Mouse (Mus musculus) stomach, postnatal 0 days (tissue): ENCODE results near the gene Jdp2. TPM values are rescaled to one million over a fixed set of nuclear protein-coding genes. Genes with fewer than 3 reads are reported as not detected.

Experiments used
- ATAC-seq: fragments of 200-750 bp; cut with Nextera tagmentation; 2 replicates; pipeline ENCODE4 v1.8.0; 2017; ENCODE audit not compliant: low FRiP score, low TSS enrichment
- DNase-seq: peaks from one replicate; pipeline ENCODE4 v3.0.0-alpha.2; 2016; ENCODE audit warnings: low spot score
- H3K27ac ChIP-seq: fragments of 300-500 bp; sonication (generic); replicated peaks from 2 replicates; pipeline ENCODE4 v1.5.1; 2014; ENCODE audit warnings: mild to moderate bottlenecking, control low read depth
- H3K27me3 ChIP-seq: fragments of 300-500 bp; sonication (generic); 2 replicates; pipeline ENCODE4 v1.6.1; 2014; ENCODE audit warnings: low read length; ENCODE audit not compliant: control insufficient read depth, insufficient read depth
- H3K36me3 ChIP-seq: fragments of 300-500 bp; sonication (generic); 2 replicates; pipeline ENCODE4 v1.6.1; 2014; ENCODE audit warnings: low read length, mixed read lengths; ENCODE audit not compliant: control insufficient read depth, insufficient read depth
- H3K4me1 ChIP-seq: fragments of 300-500 bp; sonication (generic); replicated peaks from 2 replicates; pipeline ENCODE4 v1.6.1; 2014; ENCODE audit warnings: antibody characterized with exemption; ENCODE audit not compliant: control insufficient read depth, insufficient read depth
- H3K4me2 ChIP-seq: fragments of 300-500 bp; sonication (generic); replicated peaks from 2 replicates; pipeline ENCODE4 v1.6.1; 2014; ENCODE audit warnings: low read depth, mild to moderate bottlenecking, control low read depth, moderate library complexity
- H3K4me3 ChIP-seq: fragments of 300-500 bp; sonication (generic); 2 replicates; pipeline ENCODE4 v1.5.1; 2014; ENCODE audit warnings: low read depth, low read length, control low read depth
- H3K9ac ChIP-seq: fragments of 300-500 bp; sonication (generic); 2 replicates; pipeline ENCODE4 v1.6.1; 2014; ENCODE audit warnings: mild to moderate bottlenecking, low read length, control low read depth, mixed read lengths
- H3K9me3 ChIP-seq: fragments of 300-500 bp; sonication (generic); 2 replicates; pipeline ENCODE4 v1.6.1; 2016; ENCODE audit warnings: low read length; ENCODE audit not compliant: control insufficient read depth
- CTCF ChIP-seq: IDR thresholded peaks from 2 replicates; pipeline ENCODE4 v1.5.1; 2016; ENCODE audit warnings: antibody characterized with exemption, low read depth, mild to moderate bottlenecking, moderate library complexity
- EP300 ChIP-seq: optimal IDR thresholded peaks from 2 replicates; pipeline ENCODE3; 2016; ENCODE audit warnings: antibody characterized with exemption
- WGBS: fragments of 180-500 bp; shearing (Covaris S2); extraction: QIAGEN DNeasy Blood & Tissue Kit; methylation state at CpG from one replicate; pipeline ENCODE4 v1.1.7; 2014; 5-methylcytosine and 5-hydroxymethylcytosine counted together
- polyA plus RNA-seq: library from polyadenylated mRNA; unstranded; fragments of >200 nt; fragmentation: Nextera tagmentation; extraction: Ambion mirVana; gene quantifications from 2 replicates; pipeline ENCODE4 v1.2.1, GENCODE M21; 2015

Jdp2 gene
- polyA plus RNA-seq, 1 experiment from 2014 or later, result 0.65 TPM

- 58% methylated on average over 6 of the region's 6 CpGs for WGBS
These were observed 89.0 kb downstream of the Jdp2 start for GRCm38 (mm10) chr12:85687846-85688245.

More at GRCm38 (mm10) chr12:85687846-85688245, 89.0 kb downstream of the Jdp2 start:
- H3K9me3 ChIP-seq, result no peaks in the 10 kb centered on the region
- H3K4me1 ChIP-seq, result no peaks in the 10 kb centered on the region
- no peak overlapping the region for H3K4me2 ChIP-seq
- H3K27me3 ChIP-seq, result no peaks in the 10 kb centered on the region
- H3K27ac ChIP-seq, result no peak overlapping the region
- TF ChIP-seq CTCF (peak; percentile 38; the same call in 1 of the 2 replicates), EP300 (no peak)
- no peak overlapping the region for H3K4me3 ChIP-seq
- H3K36me3 ChIP-seq, result no peaks in the 10 kb centered on the region
- H3K9ac ChIP-seq, result no peak overlapping the region
- ATAC-seq, result no peak
- DNase-seq, result no peak

Other genes with a start within 250 kb of the Jdp2 start
- gene Tmed10, start 224.2 kb upstream of the Jdp2 start, polyA plus RNA-seq, result 351 and 370 TPM in 2 replicates
- gene Fos, start 125.1 kb upstream of the Jdp2 start, polyA plus RNA-seq, result 18.2 and 23.2 TPM in 2 replicates
- gene Batf, start 87.6 kb downstream of the Jdp2 start, polyA plus RNA-seq, result 3.1 and 3.3 TPM in 2 replicates
- gene Flvcr2, start 147.5 kb downstream of the Jdp2 start, polyA plus RNA-seq, result 4.1 and 4.8 TPM in 2 replicates
- 98.1 and 102 TPM in 2 replicates for gene Erg28, start 225.5 kb downstream of the Jdp2 start, polyA plus RNA-seq
- gene Ttll5, start 225.6 kb downstream of the Jdp2 start, polyA plus RNA-seq, result 3.7 and 4.8 TPM in 2 replicates